Mouse (Mus musculus): ENCODE measurements around the gene Ednra. TPM values are rescaled to one million over a fixed set of nuclear protein-coding genes. Genes with fewer than 3 reads are reported as not detected.

Ednra gene
- polyA plus RNA-seq, 1 experiment from 2014 or later: 3.9 TPM

DNA sequence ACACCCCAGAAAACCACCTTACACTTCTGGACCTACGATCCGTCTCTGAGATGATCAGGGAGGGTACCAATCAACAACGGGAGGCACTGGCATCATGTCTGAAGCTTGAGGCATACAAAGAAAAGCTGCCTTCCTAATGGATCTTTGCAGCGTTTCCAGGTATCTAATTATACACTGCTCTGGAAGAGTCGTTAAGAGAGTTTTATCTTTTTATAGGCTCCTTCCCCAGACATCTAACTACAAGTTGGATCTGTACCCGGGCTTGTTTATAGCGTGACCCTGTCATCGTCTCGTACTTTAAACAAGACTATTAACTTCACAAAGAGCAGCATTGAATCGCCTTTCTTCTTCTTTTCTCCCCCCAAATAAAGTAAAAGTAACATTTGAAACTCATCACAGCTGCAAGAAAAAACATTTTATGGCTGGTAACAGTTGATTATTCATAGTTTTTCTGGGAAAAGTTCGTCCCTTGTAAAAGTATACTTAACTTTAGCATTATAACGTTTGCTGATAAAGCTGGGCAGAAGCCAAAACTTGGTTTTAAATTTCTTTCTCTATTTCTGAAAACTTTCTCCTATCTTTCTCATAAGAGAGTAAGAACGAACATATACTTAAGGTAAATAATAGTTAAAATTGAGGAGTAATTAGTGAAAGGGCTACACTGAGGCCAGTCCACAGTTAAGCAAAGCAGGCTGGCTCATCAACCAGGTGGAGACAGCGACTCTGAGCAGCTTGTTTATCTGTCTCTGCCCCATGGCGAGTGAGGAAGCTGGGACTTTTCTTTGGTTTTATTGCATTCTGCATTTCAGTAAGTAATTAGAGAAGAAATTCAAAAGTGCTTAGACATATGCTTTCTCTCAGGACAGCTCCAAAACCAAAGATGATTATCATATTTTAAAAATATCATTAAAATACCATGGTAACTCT lies 42.0 kb downstream of the Ednra start:
- Histone ChIP-seq H3K9me3 (replicated peaks) (no peaks in the 10 kb centered on the region), H3K27me3 (replicated peaks) (no peaks in the 10 kb centered on the region), H3K4me1 (no peaks in the 10 kb centered on the region), H3K36me3 (no peaks in the 10 kb centered on the region), H3K27ac (no peak overlapping the region), H3K4me3 (no peak overlapping the region), H3K4me2 (no peak overlapping the region), H3K9ac (no peak overlapping the region)
- WGBS (ENCODE audit: insufficient replicate concordance): 56% methylated on average over 15 of the region's 15 CpGs
- no peak for ATAC-seq

DNA sequence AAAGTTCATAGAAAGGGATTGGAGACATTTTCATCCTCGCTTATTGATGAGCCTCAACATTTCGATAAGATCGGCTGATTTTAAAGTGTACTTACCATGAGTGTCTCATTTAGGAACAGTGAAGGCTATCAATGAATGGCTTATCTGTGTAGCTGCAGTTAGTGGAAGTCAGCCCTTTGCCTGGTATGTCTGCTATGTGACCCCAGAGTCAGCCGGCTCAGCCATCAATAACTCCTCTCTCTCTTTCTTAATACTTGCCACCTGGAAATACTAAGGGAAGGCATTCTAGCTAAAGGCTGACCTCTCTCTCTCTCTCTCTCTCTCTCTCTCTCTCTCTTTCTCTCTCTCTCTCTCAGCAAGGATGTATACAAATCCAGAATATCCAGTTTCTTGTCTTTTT lies 52.2 kb downstream of the Ednra start:
- Histone ChIP-seq H3K27ac (no peak overlapping the region), H3K27me3 (replicated peaks) (no peaks in the 10 kb centered on the region), H3K9me3 (replicated peaks) (no peaks in the 10 kb centered on the region), H3K4me3 (no peak overlapping the region), H3K9ac (no peak overlapping the region), H3K4me1 (no peaks in the 10 kb centered on the region), H3K4me2 (no peak overlapping the region), H3K36me3 (no peaks in the 10 kb centered on the region)
- WGBS (ENCODE audit: insufficient replicate concordance): 67% methylated on average over 4 of the region's 4 CpGs
- ATAC-seq: no peak

DNA sequence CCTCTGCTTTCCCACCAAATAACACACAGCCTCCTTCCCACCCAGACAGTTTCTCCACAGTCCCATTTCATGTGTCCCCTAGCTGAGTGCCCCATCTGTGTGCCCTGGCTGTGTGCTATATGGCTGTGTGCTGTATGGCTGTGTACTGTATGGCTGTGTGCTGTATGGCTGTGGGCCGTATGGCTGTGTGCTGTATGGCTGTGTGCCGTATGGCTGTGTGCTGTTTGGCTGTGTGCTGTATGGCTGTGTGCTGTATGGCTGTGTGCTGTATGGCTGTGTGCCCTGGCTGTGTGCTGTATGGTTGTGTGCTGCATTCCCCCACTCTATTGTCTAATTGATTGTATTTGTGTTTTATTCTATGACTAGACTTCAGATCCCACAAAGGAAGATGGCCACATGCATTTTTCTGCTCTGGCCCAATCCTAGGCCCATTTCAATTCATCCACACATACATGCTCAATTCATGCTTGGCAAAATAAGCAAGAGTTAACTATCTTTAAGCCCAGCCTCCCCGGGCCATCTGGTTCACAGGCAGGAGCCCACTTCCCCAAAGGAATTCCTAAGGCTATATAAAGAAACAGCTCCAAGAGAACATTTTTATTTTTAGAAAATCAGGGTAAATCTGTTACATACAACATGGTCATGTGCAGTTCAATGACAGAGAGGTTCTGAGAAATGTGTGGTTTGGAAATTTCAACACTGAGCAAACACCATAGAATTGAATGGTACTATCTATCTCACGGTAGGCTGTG lies 53.5 kb downstream of the Ednra start:
- H3K27me3 ChIP-seq (replicated peaks): no peaks in the 10 kb centered on the region
- H3K27ac ChIP-seq: no peak overlapping the region
- no peaks in the 10 kb centered on the region for H3K4me1 ChIP-seq
- H3K36me3 ChIP-seq: no peaks in the 10 kb centered on the region
- 76% methylated on average over 4 of the region's 4 CpGs for WGBS (ENCODE audit: insufficient replicate concordance)
- H3K4me3 ChIP-seq: no peak overlapping the region
- no peak overlapping the region for H3K4me2 ChIP-seq
- H3K9ac ChIP-seq: no peak overlapping the region
- ATAC-seq: no peak
- H3K9me3 ChIP-seq (replicated peaks): no peaks in the 10 kb centered on the region

DNA sequence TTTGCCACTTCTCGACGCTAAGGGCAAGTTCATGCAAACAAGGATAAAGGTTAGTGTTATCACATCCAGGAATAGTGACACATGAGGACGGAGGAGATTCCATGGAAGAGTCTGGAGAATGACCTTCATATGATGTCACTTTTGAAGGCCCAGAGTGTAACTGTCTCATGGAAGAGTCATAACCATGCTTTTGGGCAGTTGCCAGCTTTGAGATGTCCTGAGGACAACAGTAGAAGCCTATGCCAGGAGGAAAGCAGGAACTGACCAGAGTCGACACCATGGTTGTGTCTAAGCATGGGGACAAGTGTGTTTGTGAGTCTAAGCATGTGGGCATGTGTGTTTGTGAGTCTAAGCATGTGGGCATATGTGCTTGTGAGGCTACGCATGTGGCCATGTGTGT lies 56.3 kb downstream of the Ednra start:
- no peak overlapping the region for H3K27ac ChIP-seq
- no peaks in the 10 kb centered on the region for H3K9me3 ChIP-seq (replicated peaks)
- WGBS (ENCODE audit: insufficient replicate concordance): 67% methylated on average over 5 of the region's 5 CpGs
- H3K4me3 ChIP-seq: no peak overlapping the region
- no peaks in the 10 kb centered on the region for H3K27me3 ChIP-seq (replicated peaks)
- no peaks in the 10 kb centered on the region for H3K4me1 ChIP-seq
- H3K9ac ChIP-seq: no peak overlapping the region
- H3K36me3 ChIP-seq: no peaks in the 10 kb centered on the region
- ATAC-seq: no peak
- no peak overlapping the region for H3K4me2 ChIP-seq

DNA sequence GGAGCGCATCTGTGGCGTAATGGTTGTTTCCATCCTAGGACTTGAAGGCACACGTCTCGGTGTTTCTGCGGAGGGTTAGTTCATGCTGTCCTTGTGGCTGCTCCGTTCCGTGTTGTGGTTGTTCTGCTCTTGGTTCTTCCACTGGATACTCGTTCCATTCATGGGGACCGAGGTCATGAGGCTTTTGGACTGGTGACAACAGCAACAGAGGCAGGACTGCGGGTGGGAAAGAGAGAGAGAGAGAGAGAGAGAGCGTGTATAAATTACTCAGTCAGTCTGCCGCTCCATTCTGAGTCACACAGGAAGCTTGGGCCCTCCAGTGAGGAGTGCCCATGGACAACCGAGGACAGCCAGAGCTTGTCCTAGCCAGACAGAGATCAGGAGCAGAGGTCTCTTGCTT lies 59.4 kb downstream of the Ednra start:
- Histone ChIP-seq H3K9ac (no peak overlapping the region), H3K36me3 (no peaks in the 10 kb centered on the region), H3K4me3 (no peak overlapping the region), H3K4me2 (no peak overlapping the region), H3K27me3 (replicated peaks) (no peaks in the 10 kb centered on the region), H3K9me3 (replicated peaks) (no peaks in the 10 kb centered on the region), H3K4me1 (no peaks in the 10 kb centered on the region), H3K27ac (no peak overlapping the region)
- WGBS (ENCODE audit: insufficient replicate concordance): 77% methylated on average over 13 of the region's 13 CpGs
- no peak for ATAC-seq

DNA sequence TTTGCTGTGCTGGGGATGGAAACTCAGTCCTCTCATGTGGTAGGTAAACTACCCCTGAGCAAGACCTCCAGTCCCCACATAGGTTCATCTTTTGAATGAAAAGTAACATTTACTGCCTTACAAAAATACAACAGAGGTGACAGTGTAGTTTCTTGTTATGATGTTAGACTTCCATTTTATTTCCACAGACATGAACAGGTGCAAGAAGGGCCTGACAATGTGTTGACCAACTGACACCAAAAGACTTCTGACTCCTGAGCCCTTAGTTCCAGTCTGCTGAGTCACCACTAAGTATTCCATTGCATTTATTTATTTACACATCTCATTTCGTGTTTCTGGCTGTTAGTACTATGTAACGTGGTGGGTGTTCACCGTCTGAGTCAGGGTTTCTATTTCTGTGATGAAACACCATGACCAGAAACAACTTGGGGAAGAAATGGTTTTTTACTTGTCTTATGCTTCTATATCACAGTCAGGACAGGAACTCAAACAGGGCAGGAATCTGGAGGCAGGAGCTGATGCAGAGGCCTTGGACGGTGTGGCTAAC lies 64.7 kb downstream of the Ednra start:
- 64% methylated on average over 4 of the region's 4 CpGs for whole genome bisulfite sequencing (ENCODE audit: insufficient replicate concordance)
- Histone ChIP-seq H3K27me3 (replicated peaks) (no peaks in the 10 kb centered on the region), H3K4me2 (no peak overlapping the region), H3K27ac (no peak overlapping the region), H3K9ac (no peak overlapping the region), H3K9me3 (replicated peaks) (no peaks in the 10 kb centered on the region), H3K4me1 (no peaks in the 10 kb centered on the region), H3K4me3 (no peak overlapping the region), H3K36me3 (no peaks in the 10 kb centered on the region)
- no peak for ATAC-seq

DNA sequence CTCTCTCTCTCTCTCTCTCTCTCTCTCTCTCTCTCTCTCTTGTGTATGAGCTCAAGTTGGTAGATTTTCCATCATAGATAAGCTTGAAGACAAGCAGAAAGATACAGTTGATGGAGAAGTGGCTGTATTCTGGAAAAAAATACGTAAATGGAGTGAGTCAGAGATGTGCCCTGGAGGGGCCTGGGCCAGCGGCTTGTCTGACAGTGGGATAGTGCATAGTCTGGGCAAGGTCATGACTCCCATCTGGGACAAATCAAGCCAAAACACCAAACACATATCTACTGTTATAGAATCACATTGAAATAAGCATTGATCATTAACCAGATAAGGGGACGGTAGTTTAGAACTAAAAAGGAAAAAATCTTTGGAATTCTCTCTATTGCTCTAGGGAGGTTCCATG lies 65.9 kb downstream of the Ednra start:
- 60% methylated on average over 3 of the region's 3 CpGs for WGBS (ENCODE audit: insufficient replicate concordance)
- Histone ChIP-seq H3K27me3 (replicated peaks) (no peaks in the 10 kb centered on the region), H3K27ac (no peak overlapping the region), H3K36me3 (no peaks in the 10 kb centered on the region), H3K4me2 (no peak overlapping the region), H3K9me3 (replicated peaks) (no peaks in the 10 kb centered on the region), H3K9ac (no peak overlapping the region), H3K4me3 (no peak overlapping the region), H3K4me1 (no peaks in the 10 kb centered on the region)
- no peak for ATAC-seq

DNA sequence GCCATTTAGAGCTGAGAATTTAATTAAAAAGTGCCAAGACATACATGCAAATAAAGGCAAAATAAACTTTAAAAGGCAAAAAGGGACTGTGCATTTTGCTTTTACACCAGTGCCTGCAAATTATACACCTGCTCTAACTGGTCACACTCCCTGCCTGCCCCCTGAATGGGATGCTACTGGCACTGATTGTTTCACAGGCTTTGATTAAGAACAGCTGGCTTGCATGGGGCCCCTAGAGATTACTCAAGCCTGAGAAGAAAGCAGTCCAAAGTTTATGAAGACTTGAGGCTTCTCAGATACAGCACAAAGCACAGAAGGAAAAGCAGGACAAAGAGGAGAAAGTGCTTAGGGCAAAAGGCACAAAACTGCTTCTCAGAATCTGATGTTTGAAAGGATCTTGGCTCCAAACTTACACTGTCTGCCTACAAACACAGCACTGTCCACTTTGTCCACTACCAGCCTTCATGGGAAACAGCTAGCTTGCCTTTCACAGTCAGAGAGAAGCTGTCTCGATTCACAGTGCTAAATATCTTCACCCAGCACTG lies 73.5 kb downstream of the Ednra start:
- WGBS (ENCODE audit: insufficient replicate concordance): 52% methylated on average over 1 of the region's 1 CpGs
- no peaks in the 10 kb centered on the region for H3K36me3 ChIP-seq
- H3K4me3 ChIP-seq: no peak overlapping the region
- H3K9ac ChIP-seq: no peak overlapping the region
- no peaks in the 10 kb centered on the region for H3K27me3 ChIP-seq (replicated peaks)
- H3K9me3 ChIP-seq (replicated peaks): no peaks in the 10 kb centered on the region
- H3K27ac ChIP-seq: no peak overlapping the region
- no peaks in the 10 kb centered on the region for H3K4me1 ChIP-seq
- no peak for ATAC-seq
- H3K4me2 ChIP-seq: no peak overlapping the region

DNA sequence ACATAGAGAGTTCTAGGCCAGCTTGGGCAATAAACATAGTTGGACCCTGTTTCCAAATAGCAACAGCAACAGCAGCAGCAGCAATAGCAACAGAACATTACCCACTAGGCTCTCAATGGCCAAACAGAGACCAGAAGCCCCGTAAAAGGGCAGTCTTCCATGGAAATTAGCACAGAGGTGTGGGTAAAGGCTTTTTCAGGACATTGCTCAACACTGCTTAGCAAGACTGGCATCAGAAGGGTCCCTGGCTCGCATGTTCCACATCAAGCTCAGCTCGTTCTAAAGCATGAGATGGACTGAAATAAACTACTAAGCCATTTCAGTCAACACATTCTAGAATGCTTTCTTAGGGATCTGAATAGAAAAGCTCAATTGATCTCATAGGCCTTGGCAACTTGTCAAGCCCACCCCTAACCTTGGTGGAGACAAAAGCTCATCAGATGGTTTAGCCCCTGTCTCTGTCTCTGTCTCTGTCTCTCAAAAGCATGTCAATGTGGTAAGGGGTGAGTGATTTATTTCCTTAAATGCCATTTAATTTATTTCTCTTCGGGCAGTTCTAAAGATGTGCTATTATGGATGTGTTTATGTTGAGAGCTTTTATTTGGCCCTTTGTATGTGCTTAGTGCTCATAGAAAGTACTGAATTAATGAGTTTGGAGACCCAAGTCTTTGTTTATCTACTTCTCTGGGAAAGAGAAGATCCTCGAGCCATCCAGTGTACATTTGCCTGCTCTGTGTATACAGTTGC lies 84.0 kb downstream of the Ednra start:
- Histone ChIP-seq H3K9me3 (replicated peaks) (no peaks in the 10 kb centered on the region), H3K4me3 (no peak overlapping the region), H3K27me3 (replicated peaks) (no peaks in the 10 kb centered on the region), H3K4me2 (no peak overlapping the region), H3K36me3 (no peaks in the 10 kb centered on the region), H3K9ac (no peak overlapping the region), H3K4me1 (no peaks in the 10 kb centered on the region), H3K27ac (no peak overlapping the region)
- WGBS (ENCODE audit: insufficient replicate concordance): 66% methylated on average over 5 of the region's 5 CpGs
- ATAC-seq: no peak

DNA sequence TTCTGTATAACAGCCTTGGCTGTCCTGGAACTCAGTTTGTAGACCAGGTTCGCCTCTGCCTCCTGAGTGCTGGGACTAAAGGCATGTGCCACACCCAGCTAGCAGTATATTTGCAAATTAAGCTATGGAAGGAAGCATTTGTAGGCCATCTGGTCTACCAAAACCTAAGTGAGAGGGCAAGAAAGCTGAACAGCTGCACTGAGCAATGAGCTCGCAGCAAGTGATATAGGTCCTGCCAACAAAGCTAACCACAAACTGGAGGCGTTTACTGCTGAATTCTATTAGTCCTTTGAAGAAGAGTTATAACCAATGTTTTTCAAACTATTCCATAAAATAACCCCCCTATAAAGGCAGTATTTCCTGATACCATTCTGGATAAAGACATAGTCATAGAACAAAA lies 86.7 kb downstream of the Ednra start:
- Histone ChIP-seq H3K36me3 (no peaks in the 10 kb centered on the region), H3K4me3 (no peak overlapping the region), H3K4me1 (no peaks in the 10 kb centered on the region), H3K27me3 (replicated peaks) (no peaks in the 10 kb centered on the region), H3K9ac (no peak overlapping the region), H3K4me2 (no peak overlapping the region), H3K27ac (no peak overlapping the region), H3K9me3 (replicated peaks) (no peaks in the 10 kb centered on the region)
- 77% methylated on average over 3 of the region's 3 CpGs for WGBS (ENCODE audit: insufficient replicate concordance)
- no peak for ATAC-seq

DNA sequence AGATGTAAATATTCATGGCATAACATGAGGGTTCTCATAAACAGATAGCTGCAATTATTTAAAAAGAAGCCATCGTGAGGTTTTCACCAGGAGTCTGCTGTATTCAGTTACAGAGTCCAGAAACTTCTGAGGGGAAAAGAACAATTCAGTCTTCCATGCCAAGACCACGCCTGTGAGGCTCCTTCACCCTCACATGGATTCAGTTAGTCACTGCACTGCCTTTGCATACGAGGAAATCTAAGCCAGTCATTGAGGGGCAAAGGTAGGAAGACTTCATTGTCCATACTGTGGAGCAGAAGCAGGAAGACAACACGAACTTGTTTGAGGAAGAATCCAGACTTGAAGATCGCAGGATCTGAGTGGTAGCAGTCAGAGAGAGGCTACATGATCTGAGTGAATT lies 90.2 kb downstream of the Ednra start:
- Histone ChIP-seq H3K4me1 (0 out of 2 replicates have a peak, but pooled peaks cover 3% of the 10 kb centered on the region), H3K36me3 (no peaks in the 10 kb centered on the region), H3K27me3 (replicated peaks) (no peaks in the 10 kb centered on the region), H3K9me3 (replicated peaks) (no peaks in the 10 kb centered on the region), H3K4me3 (no peak overlapping the region), H3K9ac (no peak overlapping the region), H3K27ac (no peak overlapping the region), H3K4me2 (no peak overlapping the region)
- 56% methylated on average over 5 of the region's 5 CpGs for WGBS (ENCODE audit: insufficient replicate concordance)
- no peak for ATAC-seq
